Mouse (Mus musculus) heart, adult 11 months (tissue): ENCODE results near the gene Adad2.

Experiments used
- DNase-seq: peaks from one replicate; pipeline ENCODE4 v3.0.0; 2022

Adad2 gene

DNA sequence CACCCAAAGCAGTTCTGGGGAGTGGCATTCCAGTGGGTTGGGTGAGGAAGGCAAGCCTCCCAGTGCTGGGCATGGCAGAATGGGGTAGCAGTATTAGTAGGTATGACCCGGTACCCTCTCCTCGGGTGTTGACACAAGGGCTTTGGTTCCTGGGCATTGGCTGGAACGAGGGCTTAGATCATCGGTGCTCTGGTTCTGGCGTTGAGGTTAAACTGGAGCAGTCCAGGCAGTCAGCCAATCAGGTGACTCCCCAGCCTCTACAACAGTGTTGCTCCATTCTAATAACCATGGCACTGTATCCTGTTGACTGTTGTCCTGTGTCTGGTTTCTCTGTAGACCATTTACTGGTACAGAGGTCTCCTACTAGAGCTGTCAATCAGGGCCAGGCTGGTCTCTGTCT, 5.0 kb downstream of the Adad2 start:
- peak; percentile 97 for DNase-seq

DNA sequence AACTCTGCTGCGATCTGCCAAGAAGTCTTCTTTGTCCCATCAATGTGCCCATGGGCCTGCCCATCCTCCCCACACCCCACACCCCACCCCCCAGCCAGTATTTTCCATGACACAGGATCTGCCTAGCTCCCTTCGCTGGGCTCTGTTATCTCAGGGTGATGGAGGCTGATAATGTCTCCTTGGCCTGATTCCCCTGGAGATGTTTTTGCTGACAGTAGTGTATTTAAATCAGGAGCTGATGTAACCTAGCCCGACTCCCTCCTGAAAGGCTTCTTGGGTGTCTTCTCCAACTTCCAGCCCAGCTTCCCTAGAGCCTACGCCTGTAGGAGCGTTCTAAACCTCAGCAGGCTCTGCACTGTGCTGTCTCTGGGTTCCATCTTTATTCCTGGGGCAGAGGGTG, 6.3 kb downstream of the Adad2 start:
- DNase-seq: no peak

- no peak for DNase-seq
Measured at GRCm38 (mm10) chr8:119620116-119620840, 7.7 kb downstream of the Adad2 start.

- peak; percentile 93 for DNase-seq
Measured at GRCm38 (mm10) chr8:119620848-119621465, 8.4 kb downstream of the Adad2 start.

DNA sequence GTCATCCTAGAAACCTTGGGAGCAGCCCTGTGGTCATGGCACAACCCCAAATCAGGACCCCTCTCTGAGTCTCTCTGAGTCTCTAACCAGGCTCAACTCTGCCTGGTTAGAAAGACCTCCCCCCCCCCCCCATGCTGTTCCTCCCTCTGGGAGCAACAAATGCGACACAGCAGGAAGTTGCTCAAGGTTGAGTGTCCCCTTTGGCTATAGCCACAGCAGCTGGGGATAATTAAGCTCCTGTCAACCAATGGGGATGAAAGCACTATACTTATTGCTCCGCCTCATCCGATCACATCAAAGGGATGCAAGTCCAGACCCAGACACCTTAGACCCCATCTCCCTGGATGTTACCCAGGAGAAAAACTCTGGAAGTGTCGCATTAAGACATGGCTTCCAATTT, 10.0 kb downstream of the Adad2 start:
- DNase-seq: no peak

DNA sequence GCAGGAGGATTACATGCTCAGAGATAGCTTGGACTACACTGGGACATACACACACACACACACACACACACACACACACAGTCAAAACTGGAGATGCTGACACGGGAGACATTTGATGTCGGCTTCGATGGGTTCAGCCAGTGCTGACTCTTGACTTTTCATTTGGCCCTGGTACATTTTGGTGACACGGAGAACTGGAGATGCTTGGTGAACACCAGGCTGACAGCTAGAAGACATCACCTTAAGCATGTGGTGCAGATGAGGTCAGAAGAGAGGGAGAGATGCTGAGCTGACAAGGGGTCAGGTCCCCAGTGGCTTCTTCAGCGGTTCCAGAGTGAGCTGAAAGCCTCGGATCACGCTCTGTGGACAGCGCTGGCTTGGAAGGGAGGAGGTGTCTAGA, 10.5 kb downstream of the Adad2 start:
- DNase-seq: peak; percentile 81

DNA sequence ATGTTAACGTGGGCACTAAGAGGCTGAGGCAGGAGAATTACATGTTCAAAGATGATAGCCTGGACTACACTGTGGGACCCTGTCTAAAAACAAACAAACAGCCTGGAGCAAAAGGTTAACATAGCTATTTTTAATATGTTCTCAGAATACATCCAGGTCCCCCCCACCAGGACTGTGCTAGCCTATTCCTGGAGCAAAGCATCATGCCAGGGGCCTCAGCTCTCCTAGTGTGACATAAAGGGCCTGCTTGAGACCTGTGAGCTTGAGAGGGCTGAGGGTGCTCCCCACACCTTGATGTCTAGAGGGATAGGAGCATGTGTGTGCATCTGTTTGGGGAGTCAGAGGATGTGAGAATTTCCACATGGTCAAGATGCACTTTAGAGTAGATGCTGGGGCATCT, 11.2 kb downstream of the Adad2 start:
- no peak for DNase-seq

GRCm38 (mm10) chr8:119624916-119625315, 12.4 kb downstream of the Adad2 start:
- DNase-seq: peak; percentile 85

- peak; percentile 77 for DNase-seq
Measured at GRCm38 (mm10) chr8:119625788-119626187, 13.2 kb downstream of the Adad2 start.

GRCm38 (mm10) chr8:119627199-119627598, 14.7 kb downstream of the Adad2 start:
- DNase-seq: peak; percentile 87

DNA sequence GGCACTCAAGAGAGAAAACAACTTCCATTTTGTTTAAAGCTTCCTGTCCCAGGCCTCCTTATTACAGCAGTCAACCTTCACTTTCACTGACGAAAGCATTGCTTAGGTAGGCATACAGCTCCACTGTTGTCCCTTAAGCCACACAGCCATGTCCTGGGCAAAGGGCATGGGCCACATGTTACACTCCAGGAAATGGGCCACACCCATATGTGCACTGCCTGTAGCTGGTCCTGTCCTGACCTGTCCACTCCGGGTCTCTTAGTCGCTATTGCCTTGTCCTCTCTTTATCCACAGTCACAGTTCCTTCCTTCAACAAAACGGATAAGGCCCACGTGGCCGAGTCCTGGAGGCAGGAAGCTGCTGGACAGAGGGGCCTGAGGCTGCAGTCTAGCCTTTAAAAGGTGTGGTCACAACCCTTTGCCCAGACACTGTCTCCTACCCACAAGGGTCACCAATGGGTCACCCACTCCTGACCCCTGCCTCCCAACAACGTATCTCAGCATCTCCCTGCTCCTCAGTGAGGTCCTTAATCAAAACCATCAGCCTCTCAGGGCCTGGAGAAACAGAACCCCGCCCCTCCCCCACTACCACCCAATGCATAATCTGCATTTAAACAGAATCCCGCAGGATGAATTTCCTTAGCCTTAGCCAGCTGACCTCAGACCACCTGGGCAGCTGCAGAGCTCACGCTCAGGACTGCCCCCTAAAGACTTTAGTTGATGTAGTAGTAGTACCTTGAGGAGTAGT, 15.2 kb downstream of the Adad2 start:
- peak; percentile 90 for DNase-seq

DNA sequence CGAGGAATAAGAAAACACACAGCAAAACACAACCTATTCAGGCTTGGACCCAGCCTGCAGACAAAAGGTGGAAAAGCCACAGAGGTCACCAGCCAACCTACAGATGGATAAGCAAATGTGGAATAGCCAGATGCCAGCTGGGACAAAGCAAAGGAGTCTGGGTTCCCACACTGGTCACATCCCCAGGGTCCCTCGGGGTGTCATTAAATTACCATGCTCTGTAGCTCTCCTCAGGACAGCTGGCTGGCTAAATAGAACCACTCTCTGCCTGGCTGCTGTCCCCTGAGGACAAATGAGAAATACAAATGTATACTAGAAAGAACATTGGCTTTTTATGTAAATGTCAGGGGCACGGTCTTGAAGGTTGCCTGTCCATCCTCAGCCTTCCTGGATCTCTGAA, 18.3 kb downstream of the Adad2 start:
- no peak for DNase-seq

DNA sequence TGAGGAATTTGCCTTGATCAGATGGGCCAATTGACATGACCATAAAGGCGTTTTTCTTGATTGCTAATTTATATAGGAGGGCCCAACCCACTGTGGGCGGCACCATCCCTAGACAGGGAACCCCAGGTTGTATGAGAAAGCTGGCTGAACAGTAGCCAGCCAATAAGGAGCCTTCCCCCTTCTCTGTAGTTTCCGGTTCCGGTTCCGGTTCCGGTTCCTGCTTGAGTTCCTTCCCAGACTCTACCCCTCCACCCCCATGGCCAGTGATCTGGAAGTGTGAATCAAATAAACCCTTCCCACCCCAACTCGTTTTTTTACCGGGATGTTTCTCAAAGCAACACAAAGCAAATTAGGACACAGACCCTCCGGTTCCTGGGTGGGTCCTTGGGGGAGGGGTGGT, 19.7 kb downstream of the Adad2 start:
- no peak for DNase-seq

DNA sequence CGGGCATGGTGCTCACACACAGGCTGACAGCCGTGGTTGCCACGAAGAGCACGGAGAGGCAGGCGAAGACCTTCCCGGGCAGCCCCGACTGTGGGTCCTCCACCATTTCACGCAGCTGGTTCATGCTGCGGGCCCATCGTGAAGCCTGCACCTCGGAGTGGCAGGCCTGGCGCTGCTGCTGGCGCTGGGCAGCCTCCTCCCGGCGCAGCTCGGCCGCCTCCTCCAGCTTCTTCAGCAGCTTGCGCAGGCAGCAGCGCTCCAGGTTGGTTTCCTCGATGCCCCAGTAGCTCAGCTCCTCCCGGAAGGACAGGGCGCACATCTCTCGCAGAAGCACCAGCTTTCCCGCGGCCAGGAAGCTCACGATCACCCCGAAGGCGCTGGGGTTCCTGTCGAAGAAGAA, 20.4 kb downstream of the Adad2 start:
- peak; percentile 84 for DNase-seq

DNA sequence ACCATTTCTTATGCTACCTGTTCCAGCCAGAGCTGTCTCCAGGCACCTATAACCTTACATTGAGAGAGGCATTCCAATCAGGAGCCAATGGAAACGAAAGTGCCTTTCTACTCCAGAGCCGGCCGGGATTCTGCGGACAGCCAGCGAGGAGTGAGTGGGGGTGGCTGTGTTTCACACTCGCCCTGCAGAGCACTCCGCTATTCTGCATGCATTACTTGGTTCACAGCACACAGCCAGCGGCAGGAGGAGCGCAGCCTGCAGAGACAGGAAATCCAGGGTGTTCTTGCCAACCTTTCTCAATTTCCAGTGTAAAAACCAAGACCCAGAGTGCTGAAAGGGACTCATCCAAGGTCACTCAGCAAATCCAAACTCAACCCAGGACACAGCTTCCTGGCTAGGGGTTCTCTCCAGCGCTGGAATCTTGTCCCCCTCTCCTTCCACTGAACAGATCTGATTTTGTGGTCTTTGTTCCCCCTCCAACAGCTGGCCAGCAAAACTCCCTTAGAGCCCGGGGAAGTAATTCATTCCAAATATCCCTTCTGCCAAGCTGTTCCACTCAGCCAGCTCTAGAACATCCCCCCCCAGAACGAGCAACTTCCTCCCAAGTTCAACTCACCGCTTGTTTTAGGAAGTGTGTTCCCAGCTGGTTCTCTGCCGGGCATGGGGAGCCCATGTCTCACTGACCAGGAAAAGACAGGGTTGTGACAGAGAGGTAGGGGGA, 22.2 kb downstream of the Adad2 start:
- DNase-seq: peak; percentile 93

DNA sequence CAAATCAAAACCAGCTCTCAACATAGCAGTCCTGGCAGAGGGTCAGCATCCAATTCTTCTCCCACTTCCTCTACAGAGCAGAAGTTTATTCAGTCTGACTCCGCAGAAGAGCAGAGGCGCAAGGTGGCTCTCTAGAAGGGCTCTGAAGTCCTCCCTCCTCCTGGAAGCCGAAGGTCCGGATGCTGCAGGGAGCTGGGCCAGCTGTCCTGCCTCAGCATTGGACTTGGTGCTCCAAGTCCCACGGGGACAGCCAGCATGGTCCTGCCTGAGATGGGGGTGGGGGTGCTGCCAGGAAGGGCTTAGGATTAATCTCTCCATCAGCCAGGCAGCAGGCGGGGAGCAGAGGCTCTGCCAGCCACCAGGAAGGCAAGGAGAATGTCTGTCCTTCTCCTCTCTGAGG, 22.8 kb downstream of the Adad2 start, which contains the start of gene Kcng4:
TSS of gene Kcng4 (minus strand) at position 303 of the 400 bp plus-strand sequence.
- DNase-seq: no peak

- no peak for DNase-seq
Measured at GRCm38 (mm10) chr8:119635958-119636357, 23.4 kb downstream of the Adad2 start.

- no peak for DNase-seq
Measured at GRCm38 (mm10) chr8:119636766-119637165, 24.2 kb downstream of the Adad2 start.

DNA sequence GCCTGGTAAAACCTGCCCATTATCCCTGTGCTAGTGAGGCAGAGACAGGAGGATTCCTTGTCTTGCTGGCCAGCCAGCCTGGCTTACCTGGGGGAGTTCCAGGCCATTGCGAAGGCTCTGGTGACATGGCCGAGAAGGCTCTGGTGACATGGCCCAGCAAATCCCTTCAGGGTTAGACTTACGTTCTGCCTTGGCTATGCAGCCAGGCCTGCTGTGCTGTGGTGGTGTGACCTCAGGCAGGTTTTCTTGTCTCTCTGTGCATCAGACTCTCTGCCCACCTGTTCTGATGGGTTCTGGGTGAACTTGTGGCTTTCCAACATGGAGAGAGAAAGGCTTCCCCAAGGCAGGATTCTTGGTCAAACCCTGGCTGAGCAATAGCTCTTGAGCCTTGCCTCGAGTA, 24.8 kb downstream of the Adad2 start:
- no peak for DNase-seq

DNA sequence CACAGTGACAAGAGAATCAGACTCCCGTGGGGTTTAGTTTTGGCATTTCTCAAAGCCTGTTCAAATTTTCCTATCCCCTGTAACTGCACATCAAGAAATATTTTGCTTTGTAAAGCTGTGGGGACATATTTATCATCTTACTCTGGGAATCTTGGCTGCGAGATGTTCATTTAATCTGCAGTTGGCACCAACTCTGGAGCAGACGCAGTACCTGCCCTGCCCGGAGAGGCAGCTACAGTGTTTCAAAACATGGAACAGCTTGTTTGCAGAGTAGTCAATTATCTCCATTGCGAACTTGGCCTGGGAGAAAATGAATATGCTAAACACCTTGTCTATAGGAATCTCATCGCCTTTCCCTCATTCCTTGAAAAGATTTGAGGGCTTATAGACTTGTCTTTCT, 25.7 kb downstream of the Adad2 start:
- no peak for DNase-seq

DNA sequence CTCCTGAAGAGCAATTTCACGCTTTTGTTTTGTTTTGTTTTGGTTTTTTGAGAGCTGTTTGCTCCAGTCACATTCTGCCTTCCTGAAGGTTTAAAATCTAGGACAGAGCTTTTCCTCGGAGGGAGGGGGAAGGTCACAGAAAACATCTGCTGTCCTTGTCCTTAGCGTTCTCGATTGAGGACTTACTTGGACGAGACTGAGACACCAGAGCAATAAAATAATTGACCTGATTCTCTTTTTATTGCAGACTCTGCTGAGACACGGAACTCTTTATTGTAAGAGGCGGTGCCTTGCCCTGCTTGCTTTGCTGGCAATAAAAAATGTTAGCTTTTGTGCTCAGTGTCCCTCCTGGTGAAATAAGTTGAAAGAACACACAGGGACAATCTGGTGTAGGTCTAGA, 27.3 kb downstream of the Adad2 start:
- DNase-seq: no peak

GRCm38 (mm10) chr8:119641058-119641457, 28.5 kb downstream of the Adad2 start:
- no peak for DNase-seq

DNA sequence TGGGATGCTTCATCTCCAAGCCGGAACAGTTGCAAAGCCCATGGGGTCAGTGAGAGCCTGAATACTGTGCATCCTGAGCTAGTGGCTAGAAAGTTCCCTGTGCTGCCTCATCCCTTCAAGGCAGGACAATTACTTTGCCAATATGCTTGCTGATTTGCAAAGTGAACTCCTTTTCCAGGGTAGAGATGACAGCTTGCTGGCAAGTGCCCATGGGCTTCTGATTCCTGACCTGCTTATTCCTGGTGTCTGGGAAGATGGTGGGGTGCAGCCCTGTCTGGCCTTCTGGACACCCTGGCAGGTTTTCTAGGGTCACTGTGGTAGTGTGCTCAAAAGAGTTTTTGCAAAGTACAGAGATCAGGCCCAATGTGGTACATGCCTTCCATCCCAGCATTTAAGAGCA, 30.4 kb downstream of the Adad2 start:
- no peak for DNase-seq
